Mouse (Mus musculus): ENCODE measurements around the gene Rtn4.

DNA sequence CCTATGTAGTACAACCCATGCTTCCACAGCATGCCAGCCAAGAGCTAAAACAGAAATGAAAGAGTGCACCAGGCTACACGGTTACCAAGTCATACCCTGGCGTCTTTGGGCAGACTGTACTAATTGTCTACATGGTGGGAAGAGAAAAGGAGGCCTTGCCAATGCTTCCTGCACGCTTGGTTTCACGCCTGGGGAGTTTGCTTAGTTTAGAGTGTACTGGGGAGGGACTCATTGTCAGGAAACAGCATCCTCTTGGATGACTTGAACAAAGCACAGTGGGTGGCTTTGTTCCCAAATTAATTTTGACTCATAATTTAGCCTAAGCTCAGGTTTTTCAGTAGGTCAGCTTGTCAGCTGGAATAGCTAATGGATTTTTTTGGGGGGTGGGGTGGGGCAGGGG is 72.3 kb downstream of the Rtn4 start:
- no peak for TF ChIP-seq CTCF (IDR thresholded peaks at IDR 0.05; ENCODE audit: insufficient read depth, low read depth, low read length)
- no peak for TF ChIP-seq POLR2A (IDR thresholded peaks at IDR 0.05; ENCODE audit: insufficient read depth, low read depth, low read length)
